Mouse (Mus musculus): ENCODE results near the gene Hist1h2ae.

Hist1h2ae gene

DNA sequence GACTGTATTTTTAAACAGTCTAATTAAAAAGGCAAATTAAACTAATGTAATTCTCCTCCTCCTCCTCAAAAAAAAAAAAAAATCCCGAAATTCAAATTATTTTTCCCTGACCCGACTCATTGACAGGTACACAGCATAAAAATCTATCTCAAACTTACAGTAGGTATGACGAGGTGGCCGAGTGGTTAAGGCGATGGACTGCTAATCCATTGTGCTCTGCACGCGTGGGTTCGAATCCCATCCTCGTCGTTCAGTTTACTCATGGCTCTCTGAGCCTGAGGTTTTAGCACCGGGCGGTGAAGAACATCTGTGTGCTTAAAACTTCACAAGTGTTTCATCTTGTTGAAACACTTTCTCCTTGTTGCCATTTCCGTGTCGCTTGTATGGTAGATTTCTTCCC lies 49.3 kb downstream of the Hist1h2ae start:
- DNase-seq (ENCODE audit: low spot score in 2 of 2) = peak; percentile 54 to 70

Measured in urinary bladder, postnatal 36 days (tissue).